Mouse (Mus musculus): ENCODE measurements around the gene Fgfr2. TPM values are rescaled to one million over a fixed set of nuclear protein-coding genes. Genes with fewer than 3 reads are reported as not detected.

Gene Fgfr2
- polyA plus RNA-seq, 1 experiment from 2014 or later: 18.5 TPM

GRCm38 (mm10) chr7:132060116-132060515, 1063.0 kb downstream of the Fgfr2 start:
- Histone ChIP-seq H3K27me3 (replicated peaks) (no peaks in the 10 kb centered on the region), H3K36me3 (no peaks in the 10 kb centered on the region), H3K4me1 (no peaks in the 10 kb centered on the region), H3K4me2 (no peak overlapping the region), H3K9me3 (replicated peaks) (no peaks in the 10 kb centered on the region), H3K4me3 (no peak overlapping the region), H3K27ac (no peak overlapping the region), H3K9ac (no peak overlapping the region)
- 68% methylated on average over 7 of the region's 7 CpGs for WGBS (ENCODE audit: insufficient replicate concordance)
- ATAC-seq: no peak

- Histone ChIP-seq H3K4me3 (no peak overlapping the region), H3K36me3 (no peaks in the 10 kb centered on the region), H3K4me2 (no peak overlapping the region), H3K9me3 (replicated peaks) (no peaks in the 10 kb centered on the region), H3K27ac (no peak overlapping the region), H3K27me3 (replicated peaks) (no peaks in the 10 kb centered on the region), H3K9ac (no peak overlapping the region), H3K4me1 (no peaks in the 10 kb centered on the region)
- WGBS (ENCODE audit: insufficient replicate concordance): 73% methylated on average over 7 of the region's 7 CpGs
- ATAC-seq: no peak
Measured at GRCm38 (mm10) chr7:132056565-132056964, 1066.6 kb downstream of the Fgfr2 start.

GRCm38 (mm10) chr7:132046662-132047061, 1076.5 kb downstream of the Fgfr2 start:
- Histone ChIP-seq H3K9ac (no peak overlapping the region), H3K4me1 (no peaks in the 10 kb centered on the region), H3K4me3 (no peak overlapping the region), H3K27me3 (replicated peaks) (no peaks in the 10 kb centered on the region), H3K27ac (no peak overlapping the region), H3K9me3 (replicated peaks) (no peaks in the 10 kb centered on the region), H3K4me2 (no peak overlapping the region), H3K36me3 (no peaks in the 10 kb centered on the region)
- ATAC-seq: no peak
- WGBS (ENCODE audit: insufficient replicate concordance): 71% methylated on average over 4 of the region's 4 CpGs

GRCm38 (mm10) chr7:132031940-132032531, 1091.1 kb downstream of the Fgfr2 start:
- Histone ChIP-seq H3K4me1 (no peaks in the 10 kb centered on the region), H3K9me3 (replicated peaks) (no peaks in the 10 kb centered on the region), H3K9ac (no peak overlapping the region), H3K4me3 (no peak overlapping the region), H3K4me2 (no peak overlapping the region), H3K27me3 (replicated peaks) (no peaks in the 10 kb centered on the region), H3K27ac (no peak overlapping the region), H3K36me3 (no peaks in the 10 kb centered on the region)
- ATAC-seq: no peak
- WGBS (ENCODE audit: insufficient replicate concordance): 48% methylated on average over 6 of the region's 6 CpGs

GRCm38 (mm10) chr7:132026671-132027070, 1096.5 kb downstream of the Fgfr2 start:
- Histone ChIP-seq H3K9me3 (replicated peaks) (no peaks in the 10 kb centered on the region), H3K27ac (no peak overlapping the region), H3K4me1 (no peaks in the 10 kb centered on the region), H3K4me2 (no peak overlapping the region), H3K9ac (no peak overlapping the region), H3K36me3 (no peaks in the 10 kb centered on the region), H3K4me3 (no peak overlapping the region), H3K27me3 (replicated peaks) (no peaks in the 10 kb centered on the region)
- WGBS (ENCODE audit: insufficient replicate concordance): 51% methylated on average over 6 of the region's 6 CpGs
- no peak for ATAC-seq

- no peaks in the 10 kb centered on the region for H3K36me3 ChIP-seq
- H3K9ac ChIP-seq: no peak overlapping the region
- no peaks in the 10 kb centered on the region for H3K9me3 ChIP-seq (replicated peaks)
- H3K4me2 ChIP-seq: no peak overlapping the region
- ATAC-seq: no peak
- no peak overlapping the region for H3K4me3 ChIP-seq
- no peaks in the 10 kb centered on the region for H3K27me3 ChIP-seq (replicated peaks)
- WGBS (ENCODE audit: insufficient replicate concordance): 48% methylated on average over 6 of the region's 6 CpGs
- H3K4me1 ChIP-seq: no peaks in the 10 kb centered on the region
- H3K27ac ChIP-seq: no peak overlapping the region
Measured at GRCm38 (mm10) chr7:132025591-132025990, 1097.6 kb downstream of the Fgfr2 start.

GRCm38 (mm10) chr7:132015933-132016332, 1107.2 kb downstream of the Fgfr2 start:
- Histone ChIP-seq H3K27ac (no peak overlapping the region), H3K27me3 (replicated peaks) (no peaks in the 10 kb centered on the region), H3K36me3 (no peaks in the 10 kb centered on the region), H3K9me3 (replicated peaks) (no peaks in the 10 kb centered on the region), H3K4me2 (no peak overlapping the region), H3K4me3 (no peak overlapping the region), H3K9ac (no peak overlapping the region), H3K4me1 (no peaks in the 10 kb centered on the region)
- no peak for ATAC-seq
- WGBS (ENCODE audit: insufficient replicate concordance): 60% methylated on average over 3 of the region's 3 CpGs

- no peaks in the 10 kb centered on the region for H3K4me1 ChIP-seq
- H3K27me3 ChIP-seq (replicated peaks): no peaks in the 10 kb centered on the region
- no peak overlapping the region for H3K4me2 ChIP-seq
- no peak overlapping the region for H3K4me3 ChIP-seq
- H3K9ac ChIP-seq: no peak overlapping the region
- 7% methylated on average over 3 of the region's 3 CpGs for WGBS (ENCODE audit: insufficient replicate concordance)
- ATAC-seq: no peak
- no peaks in the 10 kb centered on the region for H3K36me3 ChIP-seq
- H3K9me3 ChIP-seq (replicated peaks): no peaks in the 10 kb centered on the region
- no peak overlapping the region for H3K27ac ChIP-seq
Measured at GRCm38 (mm10) chr7:132015193-132015592, 1108.0 kb downstream of the Fgfr2 start.

GRCm38 (mm10) chr7:132013970-132014369, 1109.2 kb downstream of the Fgfr2 start:
- no peak for ATAC-seq
- no peak overlapping the region for H3K4me2 ChIP-seq
- H3K9me3 ChIP-seq (replicated peaks): no peaks in the 10 kb centered on the region
- H3K27me3 ChIP-seq (replicated peaks): no peaks in the 10 kb centered on the region
- H3K4me3 ChIP-seq: no peak overlapping the region
- H3K27ac ChIP-seq: no peak overlapping the region
- H3K4me1 ChIP-seq: no peaks in the 10 kb centered on the region
- 62% methylated on average over 5 of the region's 5 CpGs for WGBS (ENCODE audit: insufficient replicate concordance)
- H3K36me3 ChIP-seq: no peaks in the 10 kb centered on the region
- no peak overlapping the region for H3K9ac ChIP-seq

- Histone ChIP-seq H3K9me3 (replicated peaks) (no peaks in the 10 kb centered on the region), H3K27ac (no peak overlapping the region), H3K4me1 (no peaks in the 10 kb centered on the region), H3K4me2 (no peak overlapping the region), H3K27me3 (replicated peaks) (no peaks in the 10 kb centered on the region), H3K4me3 (no peak overlapping the region), H3K9ac (no peak overlapping the region), H3K36me3 (no peaks in the 10 kb centered on the region)
- ATAC-seq: no peak
- WGBS (ENCODE audit: insufficient replicate concordance): 19% methylated on average over 1 of the region's 1 CpGs
Measured at GRCm38 (mm10) chr7:132012969-132013679, 1110.0 kb downstream of the Fgfr2 start.

- Histone ChIP-seq H3K36me3 (no peaks in the 10 kb centered on the region), H3K9me3 (replicated peaks) (no peaks in the 10 kb centered on the region), H3K4me3 (no peak overlapping the region), H3K27me3 (replicated peaks) (no peaks in the 10 kb centered on the region), H3K4me2 (no peak overlapping the region), H3K27ac (no peak overlapping the region), H3K9ac (no peak overlapping the region), H3K4me1 (no peaks in the 10 kb centered on the region)
- no peak for ATAC-seq
- WGBS (ENCODE audit: insufficient replicate concordance): 66% methylated on average over 7 of the region's 7 CpGs
Measured at GRCm38 (mm10) chr7:132009002-132009401, 1114.1 kb downstream of the Fgfr2 start.

- Histone ChIP-seq H3K9ac (no peak overlapping the region), H3K9me3 (replicated peaks) (no peaks in the 10 kb centered on the region), H3K4me3 (no peak overlapping the region), H3K36me3 (no peaks in the 10 kb centered on the region), H3K4me1 (no peaks in the 10 kb centered on the region), H3K27me3 (replicated peaks) (no peaks in the 10 kb centered on the region), H3K27ac (no peak overlapping the region), H3K4me2 (no peak overlapping the region)
- 65% methylated on average over 14 of the region's 14 CpGs for WGBS (ENCODE audit: insufficient replicate concordance)
- ATAC-seq: no peak
Measured at GRCm38 (mm10) chr7:132005996-132006696, 1117.0 kb downstream of the Fgfr2 start.

All from liver, embryonic 12.5 days (tissue).